Comparison of ENCODE assay signal across 26 mouse cellular contexts in genomic region chr7:83666087-83666595, GRCm38 (mm10). TPM values are rescaled to one million over a fixed set of nuclear protein-coding genes. Genes with fewer than 3 reads are reported as not detected.
DNase-seq lines count a peak whose midpoint lies in the region; ATAC-seq lines count a peak whose summit lies in the region.
"Had no signal": no experiment of that assay in that cellular context is flagged by ENCODE, and none has a peak within 500 bp of the region (broad histone marks: within the 10 kb centered on the region; RNA-seq: fewer than 3 reads in every experiment).

No protein-coding gene starts in this region.

- H3K9ac ChIP-seq in kidney, embryonic 15.5 days: no peak overlapping the region
- no peak overlapping the region for H3K9ac ChIP-seq in kidney, embryonic 16.5 days (replicated peaks; ENCODE audit: low read length)
- H3K9ac ChIP-seq in midbrain, embryonic 11.5 days (ENCODE audit: low read length): no peak overlapping the region
- no peak overlapping the region for H3K9ac ChIP-seq in midbrain, embryonic 15.5 days
- H3K9ac ChIP-seq: forebrain, embryonic 13.5 days; forebrain, postnatal 0 days; heart, embryonic 13.5 days; hindbrain, embryonic 14.5 days had no signal

- H3K4me2 ChIP-seq in kidney, embryonic 15.5 days: no peak overlapping the region
- no peak overlapping the region for H3K4me2 ChIP-seq in kidney, embryonic 16.5 days (replicated peaks; ENCODE audit: low read depth, low read length)
- H3K4me2 ChIP-seq in midbrain, embryonic 11.5 days: no peak overlapping the region
- no peak overlapping the region for H3K4me2 ChIP-seq in midbrain, embryonic 15.5 days
- H3K4me2 ChIP-seq: forebrain, embryonic 13.5 days; heart, embryonic 13.5 days; hindbrain, embryonic 14.5 days had no signal

- no peaks in the 10 kb centered on the region for H3K36me3 ChIP-seq in kidney, embryonic 15.5 days
- H3K36me3 ChIP-seq in kidney, embryonic 16.5 days (ENCODE audit: insufficient read depth, low read length): no peaks in the 10 kb centered on the region
- H3K36me3 ChIP-seq in midbrain, embryonic 11.5 days (ENCODE audit: control insufficient read depth, insufficient read depth, low read length): no peaks in the 10 kb centered on the region
- H3K36me3 ChIP-seq in midbrain, embryonic 15.5 days (replicated peaks): no peaks in the 10 kb centered on the region
- H3K36me3 ChIP-seq: forebrain, embryonic 10.5 days; G1E; heart, embryonic 10.5 days; heart, embryonic 13.5 days had no signal

- ATAC-seq in kidney, embryonic 15.5 days (replicated peaks; ENCODE audit: low FRiP score): no peak
- ATAC-seq in kidney, embryonic 16.5 days (ENCODE audit: low FRiP score, low TSS enrichment): peak; percentile 46; the same call in 1 of the 2 replicates
- ATAC-seq in midbrain, embryonic 11.5 days (ENCODE audit: low FRiP score): no peak
- ATAC-seq in midbrain, embryonic 15.5 days (replicated peaks): no peak
- ATAC-seq: forebrain, embryonic 13.5 days; forebrain, postnatal 0 days; Patski had no signal

- H3K9me3 ChIP-seq in kidney, embryonic 15.5 days (replicated peaks): no peaks in the 10 kb centered on the region
- H3K9me3 ChIP-seq in kidney, embryonic 16.5 days (ENCODE audit: low read length): no peaks in the 10 kb centered on the region
- H3K9me3 ChIP-seq in midbrain, embryonic 11.5 days (ENCODE audit: control insufficient read depth, low read length): no peaks in the 10 kb centered on the region
- H3K9me3 ChIP-seq in midbrain, embryonic 15.5 days: no peaks in the 10 kb centered on the region
- H3K9me3 ChIP-seq: forebrain, embryonic 10.5 days; forebrain, embryonic 13.5 days; G1E; heart, embryonic 10.5 days; heart, embryonic 13.5 days had no signal

- 71% methylated on average over 4 of the region's 4 CpGs for WGBS in kidney, embryonic 15.5 days
- 66% methylated on average over 4 of the region's 4 CpGs for WGBS in kidney, embryonic 16.5 days
- WGBS in midbrain, embryonic 11.5 days: 88% methylated on average over 4 of the region's 4 CpGs
- WGBS in midbrain, embryonic 15.5 days: 88% methylated on average over 4 of the region's 4 CpGs

- H3K27me3 ChIP-seq in kidney, embryonic 15.5 days: no peaks in the 10 kb centered on the region
- no peaks in the 10 kb centered on the region for H3K27me3 ChIP-seq in kidney, embryonic 16.5 days (ENCODE audit: insufficient read depth, low read length)
- no peaks in the 10 kb centered on the region for H3K27me3 ChIP-seq in midbrain, embryonic 11.5 days (ENCODE audit: control insufficient read depth, insufficient read depth, low read length)
- H3K27me3 ChIP-seq in midbrain, embryonic 15.5 days (replicated peaks): no peaks in the 10 kb centered on the region
- H3K27me3 ChIP-seq: CH12.LX; forebrain, embryonic 13.5 days; heart, embryonic 13.5 days; Patski had no signal

- no peak overlapping the region for H3K4me3 ChIP-seq in kidney, embryonic 15.5 days (replicated peaks)
- H3K4me3 ChIP-seq in kidney, embryonic 16.5 days (ENCODE audit: low read length): no peak overlapping the region
- H3K4me3 ChIP-seq in midbrain, embryonic 11.5 days (ENCODE audit: low read depth, low read length): no peak overlapping the region
- H3K4me3 ChIP-seq in midbrain, embryonic 15.5 days: no peak overlapping the region
- H3K4me3 ChIP-seq: forebrain, embryonic 10.5 days; forebrain, embryonic 13.5 days; gastrocnemius, adult 2 months; heart, embryonic 10.5 days; heart, embryonic 13.5 days had no signal

- peak; percentile 17 for DNase-seq in kidney, adult 11 months
- no peak for DNase-seq in kidney, postnatal 4 days
- peak; percentile 65 for DNase-seq in midbrain, embryonic 11.5 days (ENCODE audit: low spot score, missing footprints)
- no peak for DNase-seq in thymus, postnatal 10 days (ENCODE audit: low spot score in 2 of 2)
- DNase-seq: adrenal gland, postnatal 10 days; adrenal gland, postnatal 36 days; B cell, adult 2 months; cerebellum, adult 9-10 months; cerebellum, postnatal 14 days; forebrain, postnatal 0 days; gastrocnemius, adult 2 months; gastrocnemius, postnatal 14 days; heart, adult 18-20 months; heart, postnatal 14 days; heart, postnatal 4 days had no signal

- no peak overlapping the region for H3K27ac ChIP-seq in kidney, embryonic 15.5 days
- H3K27ac ChIP-seq in kidney, embryonic 16.5 days (ENCODE audit: low read length): no peak overlapping the region
- no peak overlapping the region for H3K27ac ChIP-seq in midbrain, embryonic 11.5 days (ENCODE audit: low read depth, low read length)
- no peak overlapping the region for H3K27ac ChIP-seq in midbrain, embryonic 15.5 days
- H3K27ac ChIP-seq: forebrain, embryonic 10.5 days; forebrain, embryonic 13.5 days; gastrocnemius, adult 2 months; heart, embryonic 10.5 days; heart, embryonic 13.5 days; hindbrain, embryonic 14.5 days had no signal

- no peaks in the 10 kb centered on the region for H3K4me1 ChIP-seq in kidney, embryonic 15.5 days
- H3K4me1 ChIP-seq in kidney, embryonic 16.5 days (ENCODE audit: insufficient read depth, low read length): no peaks in the 10 kb centered on the region
- no peaks in the 10 kb centered on the region for H3K4me1 ChIP-seq in midbrain, embryonic 11.5 days (ENCODE audit: control insufficient read depth, insufficient read depth, low read length)
- H3K4me1 ChIP-seq in midbrain, embryonic 15.5 days: no peaks in the 10 kb centered on the region
- H3K4me1 ChIP-seq: forebrain, embryonic 10.5 days; forebrain, embryonic 13.5 days; heart, embryonic 10.5 days; heart, embryonic 13.5 days had no signal

RNA-seq across cellular contexts. Expression of gene Stard5, which starts 34.4 kb away (rescaled TPM):
- polyA plus RNA-seq in kidney, embryonic 15.5 days (2015; fragmentation: Nextera tagmentation; extraction: Ambion mirVana): 24.3 and 27.0 TPM in 2 replicates
- polyA plus RNA-seq in kidney, embryonic 16.5 days (2015; fragmentation: Nextera tagmentation; extraction: Ambion mirVana): 30.9 and 31.7 TPM in 2 replicates
- 12.4 and 13.2 TPM in 2 replicates for polyA plus RNA-seq in midbrain, embryonic 11.5 days (2014; fragmentation: Nextera tagmentation; extraction: Ambion mirVana)
- polyA plus RNA-seq in midbrain, embryonic 15.5 days (2015; fragmentation: Nextera tagmentation; extraction: Ambion mirVana): 5.9 TPM in 2 replicates

Comparison
In these comparisons a context has a peak if more than half of its experiments do, and no peak if none do; other contexts are left out.
1. DNase-seq: peak in kidney, adult 11 months (single experiment) and midbrain, embryonic 11.5 days (single experiment); none in kidney, postnatal 4 days (0 of 2) and thymus, postnatal 10 days (0 of 2).